Mouse (Mus musculus): ENCODE data around the gene Sumo3. TPM values are rescaled to one million over a fixed set of nuclear protein-coding genes. Genes with fewer than 3 reads are reported as not detected.

The Sumo3 gene
- polyA plus RNA-seq (2016; fragmentation: Nextera tagmentation; extraction: Ambion mirVana), result 288 and 299 TPM in 2 replicates

- Histone ChIP-seq H3K4me1 (peaks cover 11% of the 10 kb centered on the region; the same call in 1 of the 2 replicates), H3K27ac (peak within 1 kb of the TSS; percentile 75), H3K4me2 (replicated peaks) (peak within 1 kb of the TSS; percentile 70), H3K27me3 (replicated peaks) (no peaks in the 10 kb centered on the region), H3K9me3 (no peaks in the 10 kb centered on the region), H3K4me3 (peak within 1 kb of the TSS; percentile 67), H3K36me3 (peaks cover 23% of the 10 kb centered on the region), H3K9ac (peak within 1 kb of the TSS; percentile 76)
- peak; percentile 86 for ATAC-seq (ENCODE audit: low FRiP score, low read depth)
- 1% methylated on average over 114 of the region's 119 CpGs for WGBS
Measured at GRCm38 (mm10) chr10:77605908-77606826, at the start of gene Sumo3, which contains the start of gene Gm49325. Sumo3 (plus strand) TSS chr10:77606097. Gm49325 (plus strand) TSS chr10:77606197.

GRCm38 (mm10) chr10:77556631-77557030 is 49.3 kb upstream of the Sumo3 start:
- no peaks in the 10 kb centered on the region for H3K36me3 ChIP-seq
- no peak overlapping the region for H3K4me2 ChIP-seq (replicated peaks)
- 86% methylated on average over 7 of the region's 7 CpGs for WGBS
- no peak overlapping the region for H3K9ac ChIP-seq
- H3K27me3 ChIP-seq (replicated peaks), result no peaks in the 10 kb centered on the region
- no peak for ATAC-seq (ENCODE audit: low FRiP score, low read depth)
- H3K4me3 ChIP-seq, result no peak overlapping the region
- H3K9me3 ChIP-seq, result no peaks in the 10 kb centered on the region
- no peak overlapping the region for H3K27ac ChIP-seq
- H3K4me1 ChIP-seq, result no peaks in the 10 kb centered on the region

- H3K4me3 ChIP-seq, result no peak overlapping the region
- H3K4me1 ChIP-seq, result no peaks in the 10 kb centered on the region
- no peaks in the 10 kb centered on the region for H3K36me3 ChIP-seq
- H3K9ac ChIP-seq, result no peak overlapping the region
- H3K27ac ChIP-seq, result no peak overlapping the region
- H3K4me2 ChIP-seq (replicated peaks), result no peak overlapping the region
- H3K9me3 ChIP-seq, result no peaks in the 10 kb centered on the region
- H3K27me3 ChIP-seq (replicated peaks), result no peaks in the 10 kb centered on the region
- 84% methylated on average over 4 of the region's 4 CpGs for WGBS
- ATAC-seq (ENCODE audit: low FRiP score, low read depth), result no peak
Measured at GRCm38 (mm10) chr10:77557641-77558040, 48.3 kb upstream of the Sumo3 start.

- Histone ChIP-seq H3K9me3 (no peaks in the 10 kb centered on the region), H3K4me1 (no peaks in the 10 kb centered on the region), H3K4me3 (no peak overlapping the region), H3K36me3 (no peaks in the 10 kb centered on the region), H3K9ac (no peak overlapping the region), H3K27me3 (replicated peaks) (no peaks in the 10 kb centered on the region), H3K27ac (no peak overlapping the region), H3K4me2 (replicated peaks) (no peak overlapping the region)
- ATAC-seq (ENCODE audit: low FRiP score, low read depth), result no peak
- 92% methylated on average over 11 of the region's 11 CpGs for WGBS
Measured at GRCm38 (mm10) chr10:77560090-77560489, 45.8 kb upstream of the Sumo3 start.

GRCm38 (mm10) chr10:77560830-77561229 is 45.1 kb upstream of the Sumo3 start:
- no peak for ATAC-seq (ENCODE audit: low FRiP score, low read depth)
- Histone ChIP-seq H3K4me3 (no peak overlapping the region), H3K9ac (no peak overlapping the region), H3K4me2 (replicated peaks) (no peak overlapping the region), H3K36me3 (no peaks in the 10 kb centered on the region), H3K9me3 (no peaks in the 10 kb centered on the region), H3K27ac (no peak overlapping the region), H3K4me1 (no peaks in the 10 kb centered on the region), H3K27me3 (replicated peaks) (no peaks in the 10 kb centered on the region)
- WGBS, result 86% methylated on average over 9 of the region's 9 CpGs

GRCm38 (mm10) chr10:77561508-77561907 is 44.4 kb upstream of the Sumo3 start:
- H3K4me1 ChIP-seq, result no peaks in the 10 kb centered on the region
- WGBS, result 74% methylated on average over 2 of the region's 2 CpGs
- no peaks in the 10 kb centered on the region for H3K36me3 ChIP-seq
- no peak overlapping the region for H3K4me3 ChIP-seq
- no peaks in the 10 kb centered on the region for H3K9me3 ChIP-seq
- H3K27ac ChIP-seq, result no peak overlapping the region
- no peak overlapping the region for H3K4me2 ChIP-seq (replicated peaks)
- no peak overlapping the region for H3K9ac ChIP-seq
- ATAC-seq (ENCODE audit: low FRiP score, low read depth), result no peak
- no peaks in the 10 kb centered on the region for H3K27me3 ChIP-seq (replicated peaks)

- no peaks in the 10 kb centered on the region for H3K4me1 ChIP-seq
- no peak for ATAC-seq (ENCODE audit: low FRiP score, low read depth)
Measured at GRCm38 (mm10) chr10:77565005-77565404, 40.9 kb upstream of the Sumo3 start.

GRCm38 (mm10) chr10:77566651-77567050 is 39.2 kb upstream of the Sumo3 start:
- Histone ChIP-seq H3K4me3 (no peak overlapping the region), H3K27ac (no peak overlapping the region), H3K4me2 (replicated peaks) (no peak overlapping the region), H3K4me1 (no peaks in the 10 kb centered on the region), H3K9ac (no peak overlapping the region), H3K36me3 (no peaks in the 10 kb centered on the region), H3K27me3 (replicated peaks) (0 out of 2 replicates have a peak, but pooled peaks cover 2% of the 10 kb centered on the region), H3K9me3 (no peaks in the 10 kb centered on the region)
- 37% methylated on average over 8 of the region's 8 CpGs for WGBS
- ATAC-seq (ENCODE audit: low FRiP score, low read depth), result no peak

More at GRCm38 (mm10) chr10:77565005-77565404, 40.9 kb upstream of the Sumo3 start:
- Histone ChIP-seq H3K27ac (no peak overlapping the region), H3K36me3 (no peaks in the 10 kb centered on the region), H3K4me3 (no peak overlapping the region), H3K9ac (no peak overlapping the region), H3K27me3 (replicated peaks) (no peaks in the 10 kb centered on the region), H3K4me2 (replicated peaks) (no peak overlapping the region), H3K9me3 (no peaks in the 10 kb centered on the region)
- 84% methylated on average over 8 of the region's 8 CpGs for WGBS

GRCm38 (mm10) chr10:77569481-77569880 is 36.4 kb upstream of the Sumo3 start:
- 0 out of 2 replicates have a peak, but pooled peaks cover 2% of the 10 kb centered on the region for H3K27me3 ChIP-seq (replicated peaks)
- WGBS, result 40% methylated on average over 7 of the region's 7 CpGs
- no peak overlapping the region for H3K9ac ChIP-seq
- H3K4me2 ChIP-seq (replicated peaks), result no peak overlapping the region
- H3K4me3 ChIP-seq, result no peak overlapping the region
- no peaks in the 10 kb centered on the region for H3K36me3 ChIP-seq
- H3K27ac ChIP-seq, result no peak overlapping the region
- ATAC-seq (ENCODE audit: low FRiP score, low read depth), result no peak
- H3K4me1 ChIP-seq, result no peaks in the 10 kb centered on the region
- no peaks in the 10 kb centered on the region for H3K9me3 ChIP-seq

- no peak overlapping the region for H3K4me3 ChIP-seq
Measured at GRCm38 (mm10) chr10:77569973-77570658, 35.8 kb upstream of the Sumo3 start.

GRCm38 (mm10) chr10:77572225-77572624 is 33.7 kb upstream of the Sumo3 start:
- Histone ChIP-seq H3K9ac (no peak overlapping the region), H3K4me1 (no peaks in the 10 kb centered on the region), H3K4me3 (no peak overlapping the region), H3K36me3 (no peaks in the 10 kb centered on the region), H3K4me2 (replicated peaks) (no peak overlapping the region), H3K9me3 (no peaks in the 10 kb centered on the region), H3K27ac (no peak overlapping the region), H3K27me3 (replicated peaks) (0 out of 2 replicates have a peak, but pooled peaks cover 2% of the 10 kb centered on the region)
- WGBS, result 38% methylated on average over 3 of the region's 3 CpGs
- no peak for ATAC-seq (ENCODE audit: low FRiP score, low read depth)

More at GRCm38 (mm10) chr10:77569973-77570658, 35.8 kb upstream of the Sumo3 start:
- no peaks in the 10 kb centered on the region for H3K36me3 ChIP-seq
- WGBS, result 55% methylated on average over 6 of the region's 6 CpGs
- H3K4me2 ChIP-seq (replicated peaks), result no peak overlapping the region
- no peak overlapping the region for H3K9ac ChIP-seq
- 0 out of 2 replicates have a peak, but pooled peaks cover 2% of the 10 kb centered on the region for H3K27me3 ChIP-seq (replicated peaks)
- no peaks in the 10 kb centered on the region for H3K9me3 ChIP-seq
- ATAC-seq (ENCODE audit: low FRiP score, low read depth), result no peak
- H3K4me1 ChIP-seq, result no peaks in the 10 kb centered on the region
- H3K27ac ChIP-seq, result no peak overlapping the region

GRCm38 (mm10) chr10:77573162-77573561 is 32.7 kb upstream of the Sumo3 start:
- H3K36me3 ChIP-seq, result no peaks in the 10 kb centered on the region
- H3K4me1 ChIP-seq, result no peaks in the 10 kb centered on the region
- H3K9me3 ChIP-seq, result no peaks in the 10 kb centered on the region
- 88% methylated on average over 1 of the region's 1 CpGs for WGBS
- no peak overlapping the region for H3K27ac ChIP-seq
- H3K27me3 ChIP-seq (replicated peaks), result 0 out of 2 replicates have a peak, but pooled peaks cover 2% of the 10 kb centered on the region
- ATAC-seq (ENCODE audit: low FRiP score, low read depth), result no peak
- no peak overlapping the region for H3K4me2 ChIP-seq (replicated peaks)
- no peak overlapping the region for H3K4me3 ChIP-seq
- no peak overlapping the region for H3K9ac ChIP-seq

Measured in neural tube, embryonic 12.5 days (tissue).